Mouse (Mus musculus) natural killer cell, adult 2 months (primary cell): ENCODE data around the gene Tmem205.

Experiments used
- DNase-seq, 2 experiments: peaks; one replicate each; pipeline ENCODE4 v3.0.0; 2022; ENCODE audit warnings: low spot score in 2 of 2

Gene Tmem205

GRCm38 (mm10) chr9:21944267-21944666, 16.9 kb upstream of the Tmem205 start:
- DNase-seq: no peak

GRCm38 (mm10) chr9:21943638-21944037, 16.3 kb upstream of the Tmem205 start:
- no peak for DNase-seq

GRCm38 (mm10) chr9:21943046-21943445, 15.7 kb upstream of the Tmem205 start:
- no peak for DNase-seq

GRCm38 (mm10) chr9:21938234-21938855, 11.0 kb upstream of the Tmem205 start:
- DNase-seq: no peak

- DNase-seq: no peak
Measured at GRCm38 (mm10) chr9:21937711-21938175, 10.4 kb upstream of the Tmem205 start.

- peak; percentile 88 to 92 for DNase-seq
Measured at GRCm38 (mm10) chr9:21936692-21937570, 9.6 kb upstream of the Tmem205 start, which contains the start of gene Plppr2. TSS of gene Plppr2 (plus strand) at chr9:21937033.

- DNase-seq: no peak
Measured at GRCm38 (mm10) chr9:21935466-21936131, 8.2 kb upstream of the Tmem205 start.

- DNase-seq: no peak
Measured at GRCm38 (mm10) chr9:21934021-21934420, 6.7 kb upstream of the Tmem205 start.

- DNase-seq: no peak
Measured at GRCm38 (mm10) chr9:21932445-21933137, 5.2 kb upstream of the Tmem205 start.

- DNase-seq: no peak
Measured at GRCm38 (mm10) chr9:21932006-21932405, 4.7 kb upstream of the Tmem205 start.

- no peak for DNase-seq
Measured at GRCm38 (mm10) chr9:21929208-21929607, 1.9 kb upstream of the Tmem205 start.

- DNase-seq: no peak
Measured at GRCm38 (mm10) chr9:21926784-21927183, 572 bp downstream of the Tmem205 start.

- DNase-seq: no peak
Measured at GRCm38 (mm10) chr9:21926155-21926554, 1.2 kb downstream of the Tmem205 start.

GRCm38 (mm10) chr9:21925506-21925905, 1.9 kb downstream of the Tmem205 start:
- DNase-seq: no peak

GRCm38 (mm10) chr9:21925034-21925433, 2.3 kb downstream of the Tmem205 start:
- no peak for DNase-seq

- no peak for DNase-seq
Measured at GRCm38 (mm10) chr9:21924099-21924493, 3.3 kb downstream of the Tmem205 start.

GRCm38 (mm10) chr9:21923490-21924098, 3.8 kb downstream of the Tmem205 start:
- no peak for DNase-seq

- DNase-seq: no peak
Measured at GRCm38 (mm10) chr9:21923036-21923435, 4.3 kb downstream of the Tmem205 start.

GRCm38 (mm10) chr9:21918692-21919384, 8.5 kb downstream of the Tmem205 start:
- DNase-seq: no peak

- peak; percentile 87 to 92 for DNase-seq
Measured at GRCm38 (mm10) chr9:21918035-21918592, 9.2 kb downstream of the Tmem205 start, which contains the start of gene Rab3d. TSS of gene Rab3d (minus strand) at chr9:21918192.
